Mouse (Mus musculus) limb, embryonic 13.5 days (tissue): Measurements from ENCODE around the gene Mrps30. TPM values are rescaled to one million over a fixed set of nuclear protein-coding genes. Genes with fewer than 3 reads are reported as not detected.
"Not testable (repeated sequence)": the region's sequence is repeated elsewhere in the genome, so short reads cannot be mapped to it uniquely, and the experiment has no call there.

Experiments used
- ATAC-seq: fragments of 200-750 bp; cut with Nextera tagmentation; 2 replicates; pipeline ENCODE4 v1.8.0; 2017; ENCODE audit warnings: low read depth, moderate number of reproducible peaks, moderate TSS enrichment; ENCODE audit not compliant: low FRiP score
- H3K27ac ChIP-seq: fragments of 300-500 bp; sonication (generic); 2 replicates; pipeline ENCODE4 v1.5.1; 2015; ENCODE audit warnings: inconsistent platforms, mild to moderate bottlenecking, moderate library complexity
- H3K27me3 ChIP-seq: fragments of 300-500 bp; sonication (generic); 2 replicates; pipeline ENCODE4 v1.6.1; 2015; ENCODE audit warnings: mild to moderate bottlenecking, inconsistent platforms
- H3K36me3 ChIP-seq: fragments of 300-500 bp; sonication (generic); 2 replicates; pipeline ENCODE4 v1.6.1; 2015; ENCODE audit warnings: inconsistent platforms, mild to moderate bottlenecking, moderate library complexity
- H3K4me1 ChIP-seq: fragments of 300-500 bp; sonication (generic); 2 replicates; pipeline ENCODE4 v1.6.1; 2015; ENCODE audit warnings: inconsistent platforms
- H3K4me2 ChIP-seq: fragments of 300-500 bp; sonication (generic); replicated peaks from 2 replicates; pipeline ENCODE4 v1.6.1; 2015; ENCODE audit warnings: inconsistent platforms, mild to moderate bottlenecking, moderate library complexity
- H3K4me3 ChIP-seq: fragments of 300-500 bp; sonication (generic); 2 replicates; pipeline ENCODE4 v1.5.1; 2015; ENCODE audit warnings: moderate library complexity, mild to moderate bottlenecking, inconsistent platforms
- H3K9ac ChIP-seq: fragments of 300-500 bp; sonication (generic); 2 replicates; pipeline ENCODE4 v1.6.1; 2015; ENCODE audit warnings: mild to moderate bottlenecking, inconsistent platforms
- H3K9me3 ChIP-seq: fragments of 300-500 bp; sonication (generic); 2 replicates; pipeline ENCODE4 v1.6.1; 2016; ENCODE audit warnings: inconsistent platforms
- WGBS: fragments of 180-500 bp; shearing (Covaris S2); methylation state at CpG from one replicate; pipeline ENCODE4 v1.1.7; 2015; 5-methylcytosine and 5-hydroxymethylcytosine counted together
- polyA plus RNA-seq: library from polyadenylated mRNA; unstranded; fragments of >200 nt; fragmentation: Nextera tagmentation; extraction: Ambion mirVana; gene quantifications from 2 replicates; pipeline ENCODE4 v1.2.1, GENCODE M21; 2015

Mrps30 gene
- polyA plus RNA-seq: 32.9 and 34.0 TPM in 2 replicates

GRCm38 (mm10) chr13:118386511-118387447 lies at the start of gene Mrps30, which contains the start of gene B430218F22Rik:
Gene Mrps30 (minus strand): TSS chr13:118387252.
Gene B430218F22Rik (plus strand): TSS chr13:118386630.
- Histone ChIP-seq H3K27me3 (no peaks in the 10 kb centered on the region), H3K9ac (peak within 1 kb of the TSS; percentile 91), H3K36me3 (peaks cover 31% of the 10 kb centered on the region), H3K4me1 (peaks cover 10% of the 10 kb centered on the region), H3K4me3 (peak within 1 kb of the TSS; percentile 97), H3K4me2 (peak within 1 kb of the TSS; percentile 83), H3K27ac (peak within 1 kb of the TSS; percentile 76; the same call in 1 of the 2 replicates), H3K9me3 (no peaks in the 10 kb centered on the region)
- peak; percentile 97 for ATAC-seq
- WGBS: under 1% methylated on average over 93 of the region's 93 CpGs

GRCm38 (mm10) chr13:118420847-118421246 lies 33.8 kb upstream of the Mrps30 start:
- Histone ChIP-seq H3K4me2 (no peak overlapping the region), H3K36me3 (no peaks in the 10 kb centered on the region), H3K4me1 (no peaks in the 10 kb centered on the region), H3K27me3 (no peaks in the 10 kb centered on the region), H3K27ac (no peak overlapping the region), H3K9ac (no peak overlapping the region), H3K4me3 (no peak overlapping the region), H3K9me3 (no peaks in the 10 kb centered on the region)
- WGBS: 100% methylated on average over 1 of the region's 1 CpGs
- no peak for ATAC-seq

- Histone ChIP-seq H3K4me1 (no peaks in the 10 kb centered on the region), H3K4me2 (no peak overlapping the region), H3K27ac (no peak overlapping the region), H3K27me3 (no peaks in the 10 kb centered on the region), H3K9me3 (no peaks in the 10 kb centered on the region), H3K4me3 (no peak overlapping the region), H3K36me3 (no peaks in the 10 kb centered on the region), H3K9ac (no peak overlapping the region)
- 70% methylated on average over 1 of the region's 1 CpGs for WGBS
- no peak for ATAC-seq
These were observed 33.4 kb upstream of the Mrps30 start for GRCm38 (mm10) chr13:118420408-118420807.

- no peak for ATAC-seq
- Histone ChIP-seq H3K4me3 (no peak overlapping the region), H3K9ac (no peak overlapping the region), H3K27me3 (no peaks in the 10 kb centered on the region), H3K4me2 (no peak overlapping the region), H3K4me1 (no peaks in the 10 kb centered on the region), H3K9me3 (no peaks in the 10 kb centered on the region), H3K36me3 (no peaks in the 10 kb centered on the region), H3K27ac (no peak overlapping the region)
- WGBS: 52% methylated on average over 4 of the region's 4 CpGs
These were observed 31.1 kb upstream of the Mrps30 start for GRCm38 (mm10) chr13:118418163-118418562.

GRCm38 (mm10) chr13:118411297-118411992 lies 24.4 kb upstream of the Mrps30 start:
- Histone ChIP-seq H3K4me3 (no peak overlapping the region), H3K4me1 (no peaks in the 10 kb centered on the region), H3K9ac (no peak overlapping the region), H3K27ac (no peak overlapping the region), H3K4me2 (no peak overlapping the region), H3K27me3 (no peaks in the 10 kb centered on the region), H3K36me3 (no peaks in the 10 kb centered on the region), H3K9me3 (no peaks in the 10 kb centered on the region)
- no peak for ATAC-seq
- WGBS: 79% methylated on average over 6 of the region's 6 CpGs

- 0 out of 2 replicates have a peak, but pooled peaks cover 7% of the 10 kb centered on the region for H3K27me3 ChIP-seq
- no peaks in the 10 kb centered on the region for H3K4me1 ChIP-seq
- no peak overlapping the region for H3K27ac ChIP-seq
- H3K9ac ChIP-seq: no peak overlapping the region
- H3K9me3 ChIP-seq: no peaks in the 10 kb centered on the region
- no peak for ATAC-seq
- H3K36me3 ChIP-seq: no peaks in the 10 kb centered on the region
- H3K4me2 ChIP-seq: no peak overlapping the region
- no peak overlapping the region for H3K4me3 ChIP-seq
These were observed 16.5 kb upstream of the Mrps30 start for GRCm38 (mm10) chr13:118403544-118403943.

GRCm38 (mm10) chr13:118400340-118400739 lies 13.3 kb upstream of the Mrps30 start:
- Histone ChIP-seq H3K4me2 (no peak overlapping the region), H3K4me1 (no peaks in the 10 kb centered on the region), H3K4me3 (no peak overlapping the region), H3K9ac (no peak overlapping the region), H3K27ac (no peak overlapping the region), H3K36me3 (no peaks in the 10 kb centered on the region), H3K27me3 (0 out of 2 replicates have a peak, but pooled peaks cover 7% of the 10 kb centered on the region), H3K9me3 (no peaks in the 10 kb centered on the region)
- no peak for ATAC-seq
- WGBS: 17% methylated on average over 6 of the region's 6 CpGs

GRCm38 (mm10) chr13:118395803-118396202 lies 8.8 kb upstream of the Mrps30 start:
- Histone ChIP-seq H3K4me2 (no peak overlapping the region), H3K9ac (no peak overlapping the region), H3K27me3 (no peaks in the 10 kb centered on the region), H3K36me3 (no peaks in the 10 kb centered on the region), H3K27ac (no peak overlapping the region), H3K4me3 (no peak overlapping the region), H3K9me3 (no peaks in the 10 kb centered on the region), H3K4me1 (no peaks in the 10 kb centered on the region)
- ATAC-seq: peak; percentile 86
- WGBS: 62% methylated on average over 3 of the region's 3 CpGs

- 10% methylated on average over 10 of the region's 10 CpGs for WGBS
- Histone ChIP-seq H3K4me1 (peaks cover 10% of the 10 kb centered on the region), H3K4me3 (peak overlapping the region; percentile 97), H3K4me2 (peak overlapping the region; percentile 55), H3K36me3 (peaks cover 25% of the 10 kb centered on the region)
- H3K9me3 ChIP-seq, H3K27me3 ChIP-seq, H3K27ac ChIP-seq, H3K9ac ChIP-seq: not testable (repeated sequence)
- peak; percentile 39 for ATAC-seq
These were observed 373 bp upstream of the Mrps30 start for GRCm38 (mm10) chr13:118387448-118387801.

GRCm38 (mm10) chr13:118380381-118380780 lies 6.7 kb downstream of the Mrps30 start:
- Histone ChIP-seq H3K9me3 (no peaks in the 10 kb centered on the region), H3K9ac (no peak overlapping the region), H3K27ac (no peak overlapping the region), H3K27me3 (no peaks in the 10 kb centered on the region), H3K36me3 (peaks cover 60% of the 10 kb centered on the region), H3K4me2 (no peak overlapping the region), H3K4me1 (peaks cover under 1% of the 10 kb centered on the region), H3K4me3 (no peak overlapping the region)
- ATAC-seq: peak; percentile 45; the same call in 1 of the 2 replicates
- 56% methylated on average over 10 of the region's 10 CpGs for WGBS

- WGBS: 71% methylated on average over 1 of the region's 1 CpGs
- Histone ChIP-seq H3K27me3 (no peaks in the 10 kb centered on the region), H3K9me3 (no peaks in the 10 kb centered on the region), H3K4me1 (no peaks in the 10 kb centered on the region), H3K9ac (no peak overlapping the region), H3K4me2 (no peak overlapping the region), H3K4me3 (no peak overlapping the region), H3K36me3 (peaks cover 52% of the 10 kb centered on the region), H3K27ac (no peak overlapping the region)
- ATAC-seq: no peak
These were observed 7.9 kb downstream of the Mrps30 start for GRCm38 (mm10) chr13:118379155-118379554.

GRCm38 (mm10) chr13:118372871-118373270 lies 14.2 kb downstream of the Mrps30 start:
- Histone ChIP-seq H3K4me2 (no peak overlapping the region), H3K9ac (no peak overlapping the region), H3K27me3 (no peaks in the 10 kb centered on the region), H3K27ac (no peak overlapping the region), H3K36me3 (peaks cover 7% of the 10 kb centered on the region), H3K9me3 (no peaks in the 10 kb centered on the region), H3K4me3 (no peak overlapping the region), H3K4me1 (no peaks in the 10 kb centered on the region)
- 87% methylated on average over 4 of the region's 4 CpGs for WGBS
- no peak for ATAC-seq
